Mouse (Mus musculus): ENCODE results near the gene Vps8. TPM values are rescaled to one million over a fixed set of nuclear protein-coding genes. Genes with fewer than 3 reads are reported as not detected.

Vps8 gene
- polyA plus RNA-seq, 1 experiment, result 26.0 TPM

- no peak overlapping the region for H3K27ac ChIP-seq (ENCODE audit: insufficient read depth, low read depth, low read length)
- H3K4me1 ChIP-seq (ENCODE audit: control insufficient read depth, insufficient read depth, low read length), result no peaks in the 10 kb centered on the region
- no peaks in the 10 kb centered on the region for H3K27me3 ChIP-seq (replicated peaks; ENCODE audit: control insufficient read depth, insufficient read depth, low read length)
- H3K36me3 ChIP-seq (ENCODE audit: control insufficient read depth, insufficient read depth, low read length), result no peaks in the 10 kb centered on the region
- DNase-seq, result no peak
- TF ChIP-seq CTCF (conservative IDR thresholded peaks at IDR 0.05; ENCODE audit: insufficient read depth, insufficient read length, low read depth, low read length), result no peak
- no peak for TF ChIP-seq POLR2A (IDR thresholded peaks at IDR 0.05; ENCODE audit: low read depth, low read length)
- WGBS, result 73% methylated on average over 5 of the region's 5 CpGs
- H3K4me3 ChIP-seq (ENCODE audit: insufficient read depth, low read depth, low read length), result no peak overlapping the region
Measured at GRCm38 (mm10) chr16:21418012-21418411, 4.9 kb upstream of the Vps8 start.

- Histone ChIP-seq H3K36me3 (ENCODE audit: control insufficient read depth, insufficient read depth, low read length) (no peaks in the 10 kb centered on the region), H3K4me1 (ENCODE audit: control insufficient read depth, insufficient read depth, low read length) (no peaks in the 10 kb centered on the region; the same call in 1 of the 2 replicates), H3K27ac (ENCODE audit: insufficient read depth, low read depth, low read length) (peak overlapping the region; percentile 44), H3K4me3 (ENCODE audit: insufficient read depth, low read depth, low read length) (peak overlapping the region; percentile 98), H3K27me3 (replicated peaks; ENCODE audit: control insufficient read depth, insufficient read depth, low read length) (no peaks in the 10 kb centered on the region)
- TF ChIP-seq CTCF (conservative IDR thresholded peaks at IDR 0.05; ENCODE audit: insufficient read depth, insufficient read length, low read depth, low read length) (no peak), POLR2A (IDR thresholded peaks at IDR 0.05; ENCODE audit: low read depth, low read length) (no peak)
- no peak for DNase-seq
- 1% methylated on average over 10 of the region's 10 CpGs for WGBS
Measured at GRCm38 (mm10) chr16:21423546-21423910, 610 bp downstream of the Vps8 start.

GRCm38 (mm10) chr16:21428131-21428530 is 5.2 kb downstream of the Vps8 start:
- TF ChIP-seq CTCF (conservative IDR thresholded peaks at IDR 0.05; ENCODE audit: insufficient read depth, insufficient read length, low read depth, low read length), result no peak
- no peak for TF ChIP-seq POLR2A (IDR thresholded peaks at IDR 0.05; ENCODE audit: low read depth, low read length)
- Histone ChIP-seq H3K27me3 (replicated peaks; ENCODE audit: control insufficient read depth, insufficient read depth, low read length) (no peaks in the 10 kb centered on the region), H3K4me3 (ENCODE audit: insufficient read depth, low read depth, low read length) (no peak overlapping the region), H3K27ac (ENCODE audit: insufficient read depth, low read depth, low read length) (no peak overlapping the region), H3K36me3 (ENCODE audit: control insufficient read depth, insufficient read depth, low read length) (no peaks in the 10 kb centered on the region), H3K4me1 (ENCODE audit: control insufficient read depth, insufficient read depth, low read length) (no peaks in the 10 kb centered on the region; the same call in 1 of the 2 replicates)
- WGBS, result 52% methylated on average over 5 of the region's 5 CpGs
- DNase-seq, result no peak

- DNase-seq, result no peak
- H3K27ac ChIP-seq (ENCODE audit: insufficient read depth, low read depth, low read length), result no peak overlapping the region
Measured at GRCm38 (mm10) chr16:21430377-21431060, 7.6 kb downstream of the Vps8 start.

GRCm38 (mm10) chr16:21431614-21432013 is 8.7 kb downstream of the Vps8 start:
- no peak for TF ChIP-seq CTCF (conservative IDR thresholded peaks at IDR 0.05; ENCODE audit: insufficient read depth, insufficient read length, low read depth, low read length)
- no peak for TF ChIP-seq POLR2A (IDR thresholded peaks at IDR 0.05; ENCODE audit: low read depth, low read length)
- DNase-seq, result no peak
- no peak overlapping the region for H3K27ac ChIP-seq (ENCODE audit: insufficient read depth, low read depth, low read length)
- H3K27me3 ChIP-seq (replicated peaks; ENCODE audit: control insufficient read depth, insufficient read depth, low read length), result no peaks in the 10 kb centered on the region
- no peaks in the 10 kb centered on the region for H3K36me3 ChIP-seq (ENCODE audit: control insufficient read depth, insufficient read depth, low read length)
- H3K4me3 ChIP-seq (ENCODE audit: insufficient read depth, low read depth, low read length), result no peak overlapping the region
- H3K4me1 ChIP-seq (ENCODE audit: control insufficient read depth, insufficient read depth, low read length), result peaks cover 6% of the 10 kb centered on the region; the same call in 1 of the 2 replicates
- WGBS, result 93% methylated on average over 3 of the region's 3 CpGs

More at GRCm38 (mm10) chr16:21430377-21431060, 7.6 kb downstream of the Vps8 start:
- no peaks in the 10 kb centered on the region for H3K27me3 ChIP-seq (replicated peaks; ENCODE audit: control insufficient read depth, insufficient read depth, low read length)
- 83% methylated on average over 2 of the region's 2 CpGs for WGBS
- peaks cover 6% of the 10 kb centered on the region; the same call in 1 of the 2 replicates for H3K4me1 ChIP-seq (ENCODE audit: control insufficient read depth, insufficient read depth, low read length)
- H3K4me3 ChIP-seq (ENCODE audit: insufficient read depth, low read depth, low read length), result no peak overlapping the region
- H3K36me3 ChIP-seq (ENCODE audit: control insufficient read depth, insufficient read depth, low read length), result no peaks in the 10 kb centered on the region
- TF ChIP-seq POLR2A (IDR thresholded peaks at IDR 0.05; ENCODE audit: low read depth, low read length) (no peak), CTCF (conservative IDR thresholded peaks at IDR 0.05; ENCODE audit: insufficient read depth, insufficient read length, low read depth, low read length) (no peak)

GRCm38 (mm10) chr16:21433543-21433942 is 10.6 kb downstream of the Vps8 start:
- 66% methylated on average over 3 of the region's 3 CpGs for WGBS
- no peak for TF ChIP-seq CTCF (conservative IDR thresholded peaks at IDR 0.05; ENCODE audit: insufficient read depth, insufficient read length, low read depth, low read length)
- no peak for TF ChIP-seq POLR2A (IDR thresholded peaks at IDR 0.05; ENCODE audit: low read depth, low read length)
- Histone ChIP-seq H3K27ac (ENCODE audit: insufficient read depth, low read depth, low read length) (no peak overlapping the region), H3K27me3 (replicated peaks; ENCODE audit: control insufficient read depth, insufficient read depth, low read length) (no peaks in the 10 kb centered on the region), H3K4me3 (ENCODE audit: insufficient read depth, low read depth, low read length) (no peak overlapping the region), H3K4me1 (ENCODE audit: control insufficient read depth, insufficient read depth, low read length) (peaks cover 6% of the 10 kb centered on the region; the same call in 1 of the 2 replicates), H3K36me3 (ENCODE audit: control insufficient read depth, insufficient read depth, low read length) (peaks cover 1% of the 10 kb centered on the region; the same call in 1 of the 2 replicates)
- no peak for DNase-seq

GRCm38 (mm10) chr16:21441012-21441411 is 18.1 kb downstream of the Vps8 start:
- Histone ChIP-seq H3K27ac (ENCODE audit: insufficient read depth, low read depth, low read length) (no peak overlapping the region), H3K4me3 (ENCODE audit: insufficient read depth, low read depth, low read length) (no peak overlapping the region), H3K27me3 (replicated peaks; ENCODE audit: control insufficient read depth, insufficient read depth, low read length) (no peaks in the 10 kb centered on the region), H3K36me3 (ENCODE audit: control insufficient read depth, insufficient read depth, low read length) (peaks cover 1% of the 10 kb centered on the region; the same call in 1 of the 2 replicates), H3K4me1 (ENCODE audit: control insufficient read depth, insufficient read depth, low read length) (no peaks in the 10 kb centered on the region)
- no peak for DNase-seq
- TF ChIP-seq CTCF (conservative IDR thresholded peaks at IDR 0.05; ENCODE audit: insufficient read depth, insufficient read length, low read depth, low read length) (no peak), POLR2A (IDR thresholded peaks at IDR 0.05; ENCODE audit: low read depth, low read length) (no peak)
